Mouse (Mus musculus): ENCODE measurements around the gene Klrb1f. TPM values are rescaled to one million over a fixed set of nuclear protein-coding genes. Genes with fewer than 3 reads are reported as not detected.
"Not testable (repeated sequence)": the region's sequence is repeated elsewhere in the genome, so short reads cannot be mapped to it uniquely, and the experiment has no call there.

Klrb1f gene
- total RNA-seq (2021) (not detected), polyA plus RNA-seq (2012; rRNA removed) (0.09 and 1.2 TPM in 2 replicates)
- long read RNA-seq: 0 reads

GRCm38 (mm10) chr6:129045601-129046000 is at the start of gene Klrb1f:
Gene Klrb1f, plus strand, starts transcription at chr6:129045901.
- WGBS: 85% methylated on average over 2 of the region's 2 CpGs

GRCm38 (mm10) chr6:128996054-128996767 is 49.5 kb upstream of the Klrb1f start:
- DNase-seq: no peak
- Histone ChIP-seq H3K79me2 (replicated peaks; ENCODE audit: control insufficient read depth, insufficient read depth, low read length) (no peaks in the 10 kb centered on the region), H3K4me3 (no peak overlapping the region), H3K9ac (ENCODE audit: low read depth, low read length) (no peak overlapping the region), H3K36me3 (ENCODE audit: control insufficient read depth, insufficient read depth, low read length) (no peaks in the 10 kb centered on the region), H3K27ac (no peak overlapping the region), H3K27me3 (ENCODE audit: control insufficient read depth, insufficient read depth, low read length) (no peaks in the 10 kb centered on the region), H3K4me1 (ENCODE audit: control insufficient read depth, insufficient read depth, low read length) (peaks cover 5% of the 10 kb centered on the region; the same call in 1 of the 2 replicates)
- TF ChIP-seq EP300 (IDR thresholded peaks at IDR 0.05; ENCODE audit: insufficient read depth, low read depth, low read length) (no peak), CTCF (IDR thresholded peaks at IDR 0.05) (no peak), POLR2A (IDR thresholded peaks at IDR 0.05; ENCODE audit: insufficient read depth, low read depth, low read length) (no peak)
- 49% methylated on average over 3 of the region's 3 CpGs for WGBS
- intact Hi-C loops (cut with DNase I): no loop called here

More at GRCm38 (mm10) chr6:129045601-129046000, at the start of gene Klrb1f:
- Histone ChIP-seq H3K36me3 (ENCODE audit: control insufficient read depth, insufficient read depth, low read length) (no peaks in the 10 kb centered on the region), H3K4me1 (ENCODE audit: control insufficient read depth, insufficient read depth, low read length) (no peaks in the 10 kb centered on the region), H3K9ac (ENCODE audit: low read depth, low read length) (no peak within 1 kb of the TSS), H3K4me3 (no peak within 1 kb of the TSS), H3K79me2 (replicated peaks; ENCODE audit: control insufficient read depth, insufficient read depth, low read length) (no peaks in the 10 kb centered on the region), H3K27me3 (ENCODE audit: control insufficient read depth, insufficient read depth, low read length) (no peaks in the 10 kb centered on the region), H3K27ac (no peak within 1 kb of the TSS)
- intact Hi-C loops (cut with DNase I): no loop called here
- DNase-seq: no peak
- TF ChIP-seq POLR2A (IDR thresholded peaks at IDR 0.05; ENCODE audit: insufficient read depth, low read depth, low read length) (no peak), CTCF (IDR thresholded peaks at IDR 0.05) (no peak), EP300 (IDR thresholded peaks at IDR 0.05; ENCODE audit: insufficient read depth, low read depth, low read length) (no peak)

GRCm38 (mm10) chr6:128996768-128997442 is 48.8 kb upstream of the Klrb1f start:
- Histone ChIP-seq H3K27ac (no peak overlapping the region), H3K27me3 (ENCODE audit: control insufficient read depth, insufficient read depth, low read length) (no peaks in the 10 kb centered on the region), H3K9ac (ENCODE audit: low read depth, low read length) (no peak overlapping the region), H3K79me2 (replicated peaks; ENCODE audit: control insufficient read depth, insufficient read depth, low read length) (no peaks in the 10 kb centered on the region), H3K4me3 (no peak overlapping the region), H3K4me1 (ENCODE audit: control insufficient read depth, insufficient read depth, low read length) (peaks cover 5% of the 10 kb centered on the region; the same call in 1 of the 2 replicates), H3K36me3 (ENCODE audit: control insufficient read depth, insufficient read depth, low read length) (no peaks in the 10 kb centered on the region)
- no peak for DNase-seq
- no peak for TF ChIP-seq EP300 (IDR thresholded peaks at IDR 0.05; ENCODE audit: insufficient read depth, low read depth, low read length)
- no peak for TF ChIP-seq POLR2A (IDR thresholded peaks at IDR 0.05; ENCODE audit: insufficient read depth, low read depth, low read length)
- no peak for TF ChIP-seq CTCF (IDR thresholded peaks at IDR 0.05)
- 48% methylated on average over 13 of the region's 13 CpGs for WGBS
- intact Hi-C loops (cut with DNase I): no loop called here

- H3K4me1 ChIP-seq (ENCODE audit: control insufficient read depth, insufficient read depth, low read length): peaks cover 3% of the 10 kb centered on the region; the same call in 1 of the 2 replicates
- H3K4me3 ChIP-seq: no peak overlapping the region
- H3K27me3 ChIP-seq (ENCODE audit: control insufficient read depth, insufficient read depth, low read length): no peaks in the 10 kb centered on the region
- 81% methylated on average over 2 of the region's 2 CpGs for WGBS
- H3K79me2 ChIP-seq (replicated peaks; ENCODE audit: control insufficient read depth, insufficient read depth, low read length): no peaks in the 10 kb centered on the region
- H3K36me3 ChIP-seq (ENCODE audit: control insufficient read depth, insufficient read depth, low read length): no peaks in the 10 kb centered on the region
- intact Hi-C loops (cut with DNase I): no loop called here
- no peak for DNase-seq
- H3K27ac ChIP-seq: no peak overlapping the region
- TF ChIP-seq EP300 (IDR thresholded peaks at IDR 0.05; ENCODE audit: insufficient read depth, low read depth, low read length): no peak
- TF ChIP-seq POLR2A (IDR thresholded peaks at IDR 0.05; ENCODE audit: insufficient read depth, low read depth, low read length): no peak
- TF ChIP-seq CTCF (IDR thresholded peaks at IDR 0.05): no peak
- no peak overlapping the region for H3K9ac ChIP-seq (ENCODE audit: low read depth, low read length)
Measured at GRCm38 (mm10) chr6:129001392-129001791, 44.3 kb upstream of the Klrb1f start.

GRCm38 (mm10) chr6:129008552-129008951 is 37.1 kb upstream of the Klrb1f start:
- WGBS: 83% methylated on average over 8 of the region's 8 CpGs
- H3K4me3 ChIP-seq: no peak overlapping the region
- TF ChIP-seq POLR2A (IDR thresholded peaks at IDR 0.05; ENCODE audit: insufficient read depth, low read depth, low read length): no peak
- TF ChIP-seq EP300 (IDR thresholded peaks at IDR 0.05; ENCODE audit: insufficient read depth, low read depth, low read length): no peak
- no peak for TF ChIP-seq CTCF (IDR thresholded peaks at IDR 0.05)
- H3K27ac ChIP-seq: no peak overlapping the region
- H3K79me2 ChIP-seq (replicated peaks; ENCODE audit: control insufficient read depth, insufficient read depth, low read length): no peaks in the 10 kb centered on the region
- no peaks in the 10 kb centered on the region for H3K4me1 ChIP-seq (ENCODE audit: control insufficient read depth, insufficient read depth, low read length)
- no peaks in the 10 kb centered on the region for H3K27me3 ChIP-seq (ENCODE audit: control insufficient read depth, insufficient read depth, low read length)
- DNase-seq: no peak
- intact Hi-C loops (cut with DNase I): no loop called here
- no peak overlapping the region for H3K9ac ChIP-seq (ENCODE audit: low read depth, low read length)
- no peaks in the 10 kb centered on the region for H3K36me3 ChIP-seq (ENCODE audit: control insufficient read depth, insufficient read depth, low read length)

- DNase-seq; H3K36me3 ChIP-seq (ENCODE audit: control insufficient read depth, insufficient read depth, low read length); intact Hi-C loops (cut with DNase I); H3K27me3 ChIP-seq (ENCODE audit: control insufficient read depth, insufficient read depth, low read length); H3K9ac ChIP-seq (ENCODE audit: low read depth, low read length); H3K4me3 ChIP-seq; H3K27ac ChIP-seq; H3K79me2 ChIP-seq (replicated peaks; ENCODE audit: control insufficient read depth, insufficient read depth, low read length); H3K4me1 ChIP-seq (ENCODE audit: control insufficient read depth, insufficient read depth, low read length): not testable (repeated sequence)
- 73% methylated on average over 7 of the region's 7 CpGs for WGBS
Measured at GRCm38 (mm10) chr6:129009846-129010504, 35.7 kb upstream of the Klrb1f start.
